Mouse (Mus musculus): ENCODE results near the gene E130114P18Rik.

DNA sequence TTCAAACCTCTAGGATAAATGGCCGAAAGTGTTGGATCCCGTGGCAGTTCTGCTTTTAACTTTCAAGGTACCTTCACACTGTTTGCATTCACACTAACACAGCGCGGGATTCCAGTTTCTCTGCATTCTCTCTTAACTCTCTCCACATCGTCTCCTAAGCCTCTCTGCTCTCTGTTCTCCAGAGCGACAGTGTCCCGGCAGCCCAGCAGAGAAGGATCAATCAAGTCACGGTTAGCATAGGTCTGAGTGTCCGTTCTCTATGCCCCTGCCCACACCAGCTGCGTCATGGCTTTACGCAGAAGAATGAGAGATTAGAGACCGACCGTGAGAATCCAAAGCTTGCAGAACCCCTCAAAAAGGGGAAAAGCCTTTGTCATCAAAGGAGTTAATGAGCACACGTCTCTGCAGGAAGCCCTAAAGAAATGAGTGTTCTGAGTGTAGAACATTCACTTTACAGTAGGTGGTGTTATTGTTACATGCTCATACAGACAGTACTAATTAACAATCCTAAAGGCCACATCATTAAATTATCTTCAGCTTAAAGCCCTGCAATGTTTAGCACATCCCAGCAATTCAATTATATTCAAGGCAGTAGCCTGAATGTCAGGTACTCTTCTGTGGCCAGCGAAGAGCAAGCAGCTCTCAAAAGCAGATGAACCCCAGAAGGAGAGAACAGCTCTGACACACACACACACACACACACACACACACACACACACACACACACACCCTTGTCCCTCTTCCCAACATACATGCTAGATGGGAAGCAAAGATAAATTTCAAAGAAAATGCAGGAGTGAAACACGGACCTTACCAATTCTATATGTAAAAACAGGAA is 101.9 kb downstream of the E130114P18Rik start:
- TF ChIP-seq FLI1 (IDR thresholded peaks at IDR 0.05; ENCODE audit: low read length): no peak
- TF ChIP-seq GATA1 (IDR thresholded peaks at IDR 0.05; ENCODE audit: borderline replicate concordance, low read length): no peak
